Mouse (Mus musculus) midbrain, embryonic 14.5 days (tissue): ENCODE data around the gene Arl4c. TPM values are rescaled to one million over a fixed set of nuclear protein-coding genes. Genes with fewer than 3 reads are reported as not detected.
"Not testable (repeated sequence)": the region's sequence is repeated elsewhere in the genome, so short reads cannot be mapped to it uniquely, and the experiment has no call there.

Source experiments
- ATAC-seq: fragments of 200-750 bp; cut with Nextera tagmentation; 2 replicates; pipeline ENCODE4 v1.8.0; 2017; ENCODE audit warnings: moderate number of reproducible peaks, moderate library complexity; ENCODE audit not compliant: low FRiP score, low TSS enrichment
- DNase-seq: peaks from one replicate; pipeline ENCODE4 v3.0.0-alpha.2; 2015
- H3K27ac ChIP-seq: fragments of 300-500 bp; sonication (generic); replicated peaks from 2 replicates; pipeline ENCODE4 v1.5.1; 2014; ENCODE audit warnings: mild to moderate bottlenecking, low read depth, low read length, moderate library complexity
- H3K27me3 ChIP-seq: fragments of 300-500 bp; sonication (generic); 2 replicates; pipeline ENCODE4 v1.6.1; 2014; ENCODE audit warnings: low read length, control low read depth, mixed read lengths; ENCODE audit not compliant: control insufficient read depth, insufficient read depth
- H3K36me3 ChIP-seq: fragments of 300-500 bp; sonication (generic); 2 replicates; pipeline ENCODE4 v1.6.1; 2014; ENCODE audit warnings: low read length, control low read depth; ENCODE audit not compliant: control insufficient read depth, insufficient read depth
- H3K4me1 ChIP-seq: fragments of 300-500 bp; sonication (generic); 2 replicates; pipeline ENCODE4 v1.6.1; 2014; ENCODE audit warnings: mild to moderate bottlenecking, antibody characterized with exemption, low read length, control low read depth; ENCODE audit not compliant: control insufficient read depth, insufficient read depth
- H3K4me2 ChIP-seq: fragments of 300-500 bp; sonication (generic); 2 replicates; pipeline ENCODE4 v1.6.1; 2014; ENCODE audit warnings: mild to moderate bottlenecking, low read length, moderate library complexity
- H3K4me3 ChIP-seq: fragments of 300-500 bp; sonication (generic); replicated peaks from 2 replicates; pipeline ENCODE4 v1.5.1; 2014; ENCODE audit warnings: low read depth, low read length
- H3K9ac ChIP-seq: fragments of 300-500 bp; sonication (generic); replicated peaks from 2 replicates; pipeline ENCODE4 v1.6.1; 2014; ENCODE audit warnings: mild to moderate bottlenecking, low read length, moderate library complexity
- H3K9me3 ChIP-seq: fragments of 300-500 bp; sonication (generic); 2 replicates; pipeline ENCODE4 v1.6.1; 2016; ENCODE audit warnings: low read length, control low read depth, mixed read lengths; ENCODE audit not compliant: control insufficient read depth
- WGBS: fragments of 180-500 bp; shearing (Covaris S2); extraction: QIAGEN DNeasy Blood & Tissue Kit; methylation state at CpG from one replicate; pipeline ENCODE4 v1.1.7; 2014; 5-methylcytosine and 5-hydroxymethylcytosine counted together
- polyA plus RNA-seq: library from polyadenylated mRNA; unstranded; fragments of >200 nt; fragmentation: Nextera tagmentation; extraction: Ambion mirVana; gene quantifications from 2 replicates; pipeline ENCODE4 v1.2.1, GENCODE M21; 2014

Gene Arl4c
- polyA plus RNA-seq, 1 experiment from 2014 or later, result 23.4 TPM

GRCm38 (mm10) chr1:88643181-88643823 is 58.7 kb downstream of the Arl4c start:
- DNase-seq (no peak), ATAC-seq (no peak)
- Histone ChIP-seq H3K36me3 (no peaks in the 10 kb centered on the region), H3K9me3 (no peaks in the 10 kb centered on the region), H3K4me2 (no peak overlapping the region), H3K4me1 (0 out of 2 replicates have a peak, but pooled peaks cover 4% of the 10 kb centered on the region), H3K27me3 (no peaks in the 10 kb centered on the region), H3K4me3 (no peak overlapping the region), H3K9ac (no peak overlapping the region), H3K27ac (no peak overlapping the region)
- 60% methylated on average over 5 of the region's 5 CpGs for WGBS

- H3K27me3 ChIP-seq, result no peaks in the 10 kb centered on the region
- no peak for ATAC-seq
- no peak for DNase-seq
- no peak overlapping the region for H3K4me2 ChIP-seq
- no peak overlapping the region for H3K9ac ChIP-seq
- no peaks in the 10 kb centered on the region for H3K36me3 ChIP-seq
- no peak overlapping the region for H3K27ac ChIP-seq
- H3K4me3 ChIP-seq, result no peak overlapping the region
- 0 out of 2 replicates have a peak, but pooled peaks cover 4% of the 10 kb centered on the region for H3K4me1 ChIP-seq
- no peaks in the 10 kb centered on the region for H3K9me3 ChIP-seq
- 89% methylated on average over 4 of the region's 4 CpGs for WGBS
Measured at GRCm38 (mm10) chr1:88642735-88643134, 59.3 kb downstream of the Arl4c start.

- no peak for ATAC-seq
- H3K9me3 ChIP-seq, result no peaks in the 10 kb centered on the region
Measured at GRCm38 (mm10) chr1:88641678-88642215, 60.3 kb downstream of the Arl4c start.

GRCm38 (mm10) chr1:88641194-88641593 is 60.8 kb downstream of the Arl4c start:
- H3K27ac ChIP-seq, result no peak overlapping the region
- no peak overlapping the region for H3K9ac ChIP-seq

More at GRCm38 (mm10) chr1:88641678-88642215, 60.3 kb downstream of the Arl4c start:
- H3K9ac ChIP-seq, result no peak overlapping the region
- no peak overlapping the region for H3K4me2 ChIP-seq
- DNase-seq, result no peak
- 0 out of 2 replicates have a peak, but pooled peaks cover 4% of the 10 kb centered on the region for H3K4me1 ChIP-seq
- no peak overlapping the region for H3K27ac ChIP-seq
- H3K36me3 ChIP-seq, result no peaks in the 10 kb centered on the region
- WGBS, result 71% methylated on average over 2 of the region's 2 CpGs
- H3K4me3 ChIP-seq, result no peak overlapping the region
- H3K27me3 ChIP-seq, result no peaks in the 10 kb centered on the region

GRCm38 (mm10) chr1:88639432-88640281 is 62.4 kb downstream of the Arl4c start:
- Histone ChIP-seq H3K36me3 (no peaks in the 10 kb centered on the region), H3K9me3 (no peaks in the 10 kb centered on the region), H3K27me3 (no peaks in the 10 kb centered on the region), H3K9ac (no peak overlapping the region), H3K27ac (no peak overlapping the region), H3K4me1 (0 out of 2 replicates have a peak, but pooled peaks cover 4% of the 10 kb centered on the region), H3K4me3 (no peak overlapping the region), H3K4me2 (no peak overlapping the region)
- 31% methylated on average over 10 of the region's 10 CpGs for WGBS
- no peak for DNase-seq
- no peak for ATAC-seq

More at GRCm38 (mm10) chr1:88641194-88641593, 60.8 kb downstream of the Arl4c start:
- ATAC-seq (no peak), DNase-seq (no peak)
- H3K9me3 ChIP-seq, result no peaks in the 10 kb centered on the region
- 94% methylated on average over 3 of the region's 3 CpGs for WGBS
- no peak overlapping the region for H3K4me3 ChIP-seq
- H3K27me3 ChIP-seq, result no peaks in the 10 kb centered on the region
- H3K36me3 ChIP-seq, result no peaks in the 10 kb centered on the region
- no peak overlapping the region for H3K4me2 ChIP-seq
- 0 out of 2 replicates have a peak, but pooled peaks cover 4% of the 10 kb centered on the region for H3K4me1 ChIP-seq

GRCm38 (mm10) chr1:88638622-88639021 is 63.4 kb downstream of the Arl4c start:
- 74% methylated on average over 4 of the region's 4 CpGs for WGBS
- H3K9me3 ChIP-seq, result no peaks in the 10 kb centered on the region

GRCm38 (mm10) chr1:88636579-88637161 is 65.4 kb downstream of the Arl4c start:
- H3K9ac ChIP-seq, H3K4me1 ChIP-seq, DNase-seq, H3K4me2 ChIP-seq, H3K36me3 ChIP-seq, H3K27ac ChIP-seq, ATAC-seq, H3K9me3 ChIP-seq, H3K4me3 ChIP-seq, H3K27me3 ChIP-seq: not testable (repeated sequence)
- 86% methylated on average over 2 of the region's 2 CpGs for WGBS

More at GRCm38 (mm10) chr1:88638622-88639021, 63.4 kb downstream of the Arl4c start:
- H3K9ac ChIP-seq, result no peak overlapping the region
- no peak for DNase-seq
- H3K4me3 ChIP-seq, result no peak overlapping the region
- no peaks in the 10 kb centered on the region for H3K27me3 ChIP-seq
- no peaks in the 10 kb centered on the region for H3K36me3 ChIP-seq
- H3K4me1 ChIP-seq, result 0 out of 2 replicates have a peak, but pooled peaks cover 4% of the 10 kb centered on the region
- ATAC-seq, result no peak
- H3K27ac ChIP-seq, result no peak overlapping the region
- no peak overlapping the region for H3K4me2 ChIP-seq

GRCm38 (mm10) chr1:88635659-88636058 is 66.4 kb downstream of the Arl4c start:
- no peaks in the 10 kb centered on the region for H3K36me3 ChIP-seq
- no peaks in the 10 kb centered on the region for H3K27me3 ChIP-seq
- no peak overlapping the region for H3K9ac ChIP-seq
- H3K4me3 ChIP-seq, result no peak overlapping the region
- no peaks in the 10 kb centered on the region for H3K9me3 ChIP-seq
- H3K4me1 ChIP-seq, result 0 out of 2 replicates have a peak, but pooled peaks cover 4% of the 10 kb centered on the region
- WGBS, result 91% methylated on average over 12 of the region's 12 CpGs
- no peak overlapping the region for H3K4me2 ChIP-seq
- DNase-seq, result no peak
- ATAC-seq, result no peak
- H3K27ac ChIP-seq, result no peak overlapping the region
